Mouse (Mus musculus) limb, embryonic 12.5 days (tissue): ENCODE measurements around the gene Ctdspl. TPM values are rescaled to one million over a fixed set of nuclear protein-coding genes. Genes with fewer than 3 reads are reported as not detected.

Experiments used
- ATAC-seq: fragments of 200-750 bp; cut with Nextera tagmentation; 2 replicates; pipeline ENCODE4 v1.8.0; 2017; ENCODE audit warnings: low read depth, moderate TSS enrichment; ENCODE audit not compliant: insufficient number of reproducible peaks, insufficient read depth, low FRiP score, low TSS enrichment
- H3K27ac ChIP-seq: fragments of 300-500 bp; sonication (generic); 2 replicates; pipeline ENCODE4 v1.5.1; 2016; ENCODE audit warnings: mild to moderate bottlenecking, moderate library complexity
- H3K27me3 ChIP-seq: fragments of 300-500 bp; sonication (generic); 2 replicates; pipeline ENCODE4 v1.6.1; 2016; ENCODE audit warnings: mild to moderate bottlenecking, moderate library complexity
- H3K36me3 ChIP-seq: fragments of 300-500 bp; sonication (generic); 2 replicates; pipeline ENCODE4 v1.6.1; 2016; ENCODE audit warnings: mild to moderate bottlenecking, moderate library complexity
- H3K4me1 ChIP-seq: fragments of 300-500 bp; sonication (generic); replicated peaks from 2 replicates; pipeline ENCODE4 v1.6.1; 2016
- H3K4me2 ChIP-seq: fragments of 300-500 bp; sonication (generic); 2 replicates; pipeline ENCODE4 v1.6.1; 2016; ENCODE audit warnings: mild to moderate bottlenecking, moderate library complexity
- H3K4me3 ChIP-seq: fragments of 300-500 bp; sonication (generic); replicated peaks from 2 replicates; pipeline ENCODE4 v1.5.1; 2016; ENCODE audit warnings: mild to moderate bottlenecking
- H3K9ac ChIP-seq: fragments of 300-500 bp; sonication (generic); replicated peaks from 2 replicates; pipeline ENCODE4 v1.6.1; 2016; ENCODE audit warnings: mild to moderate bottlenecking, moderate library complexity
- H3K9me3 ChIP-seq: fragments of 300-500 bp; sonication (generic); 2 replicates; pipeline ENCODE4 v1.6.1; 2016; ENCODE audit warnings: mild to moderate bottlenecking, moderate library complexity
- WGBS: fragments of 180-500 bp; shearing (Covaris S2); methylation state at CpG from one replicate; pipeline ENCODE4 v1.1.7; 2016; 5-methylcytosine and 5-hydroxymethylcytosine counted together
- polyA plus RNA-seq: library from polyadenylated mRNA; unstranded; fragments of >200 nt; fragmentation: Nextera tagmentation; extraction: Ambion mirVana; gene quantifications from 2 replicates; pipeline ENCODE4 v1.2.1, GENCODE M21; 2016

The Ctdspl gene
- polyA plus RNA-seq, 1 experiment from 2014 or later: 19.2 TPM

DNA sequence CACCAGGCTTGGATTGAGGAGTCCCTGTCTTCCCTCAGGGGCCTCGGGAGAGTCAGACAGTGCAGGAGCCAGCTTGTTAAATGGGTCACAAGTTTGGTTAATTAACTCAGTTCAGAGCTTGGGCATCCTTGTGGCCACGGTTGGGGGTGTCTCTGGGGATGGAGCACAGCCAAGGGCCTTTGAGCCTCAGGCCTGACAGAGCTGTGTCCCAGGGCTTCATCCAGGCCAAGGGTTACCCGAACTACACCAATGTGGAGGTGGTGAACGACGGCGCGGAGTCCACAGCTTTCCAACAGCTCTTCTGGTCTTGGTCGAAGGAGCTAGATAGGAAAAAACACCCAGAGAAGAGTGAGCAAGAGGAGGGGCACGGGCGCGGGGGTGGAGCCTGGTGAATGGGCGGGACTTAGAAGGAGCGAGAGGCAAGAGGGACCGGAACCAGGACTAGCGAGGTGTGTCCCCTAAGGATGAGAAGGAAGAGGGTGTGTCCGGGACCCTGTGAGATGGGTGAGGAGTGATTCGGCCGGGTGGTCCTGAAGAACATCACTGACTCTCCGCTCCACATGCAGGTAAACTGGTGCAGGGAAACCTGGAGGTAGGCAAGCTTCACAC is 136.9 kb downstream of the Ctdspl start:
- Histone ChIP-seq H3K4me2 (peak overlapping the region; percentile 22), H3K36me3 (no peaks in the 10 kb centered on the region; the same call in 1 of the 2 replicates), H3K4me1 (peaks cover 29% of the 10 kb centered on the region), H3K9me3 (no peaks in the 10 kb centered on the region), H3K9ac (no peak overlapping the region), H3K27me3 (peaks cover 3% of the 10 kb centered on the region; the same call in 1 of the 2 replicates), H3K27ac (no peak overlapping the region), H3K4me3 (no peak overlapping the region)
- 29% methylated on average over 19 of the region's 19 CpGs for WGBS
- no peak for ATAC-seq

DNA sequence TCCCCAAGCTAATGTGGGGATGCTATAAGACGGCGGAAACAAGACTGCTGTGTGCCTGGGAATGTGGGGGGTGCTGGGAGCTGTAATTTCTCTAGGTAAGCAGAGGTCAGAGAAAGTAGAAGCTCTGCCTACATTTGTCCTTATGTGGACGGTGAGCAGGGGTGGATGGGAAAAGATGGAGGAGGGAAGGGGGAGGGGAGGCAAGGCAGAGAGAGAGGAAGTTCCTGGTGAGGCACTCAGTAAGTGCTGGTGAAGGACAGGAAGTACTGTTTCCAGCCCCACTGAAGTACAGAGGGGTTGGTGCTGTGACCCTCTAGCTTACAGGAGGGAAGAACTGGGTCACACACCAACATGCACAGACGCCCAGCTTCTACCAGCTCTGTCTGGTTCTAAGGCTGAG is 138.0 kb downstream of the Ctdspl start:
- H3K9ac ChIP-seq: no peak overlapping the region
- peaks cover 29% of the 10 kb centered on the region for H3K4me1 ChIP-seq
- ATAC-seq: no peak
- no peak overlapping the region for H3K4me2 ChIP-seq
- no peak overlapping the region for H3K27ac ChIP-seq
- H3K9me3 ChIP-seq: no peaks in the 10 kb centered on the region
- no peaks in the 10 kb centered on the region; the same call in 1 of the 2 replicates for H3K36me3 ChIP-seq
- 60% methylated on average over 4 of the region's 4 CpGs for WGBS
- H3K27me3 ChIP-seq: peaks cover 3% of the 10 kb centered on the region; the same call in 1 of the 2 replicates
- no peak overlapping the region for H3K4me3 ChIP-seq

DNA sequence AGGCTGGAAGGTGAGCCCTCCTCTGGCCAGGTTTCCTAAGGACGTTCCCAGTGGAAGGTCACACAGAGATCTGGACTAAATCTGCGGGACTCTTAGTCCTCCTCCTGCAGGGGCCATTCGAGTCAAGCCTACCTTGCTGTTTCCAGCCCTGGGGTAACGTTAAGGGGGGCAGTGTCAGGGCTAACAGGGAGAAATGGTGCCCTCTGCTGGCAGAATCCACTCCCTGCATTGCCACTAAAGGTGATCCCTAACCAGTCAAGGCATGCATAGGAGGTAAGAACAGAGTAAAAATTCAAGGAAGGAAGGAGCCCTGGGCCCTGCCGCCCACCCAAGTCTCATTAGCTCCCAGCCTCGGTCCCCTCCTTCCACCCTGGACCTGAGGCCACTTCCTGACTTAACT is 141.3 kb downstream of the Ctdspl start:
- ATAC-seq: peak; percentile 58; the same call in 1 of the 2 replicates
- Histone ChIP-seq H3K27ac (no peak overlapping the region), H3K4me1 (peaks cover 26% of the 10 kb centered on the region), H3K9me3 (no peaks in the 10 kb centered on the region), H3K9ac (no peak overlapping the region), H3K4me3 (no peak overlapping the region), H3K4me2 (no peak overlapping the region), H3K36me3 (peaks cover 17% of the 10 kb centered on the region), H3K27me3 (no peaks in the 10 kb centered on the region)
- WGBS: 3% methylated on average over 6 of the region's 6 CpGs

DNA sequence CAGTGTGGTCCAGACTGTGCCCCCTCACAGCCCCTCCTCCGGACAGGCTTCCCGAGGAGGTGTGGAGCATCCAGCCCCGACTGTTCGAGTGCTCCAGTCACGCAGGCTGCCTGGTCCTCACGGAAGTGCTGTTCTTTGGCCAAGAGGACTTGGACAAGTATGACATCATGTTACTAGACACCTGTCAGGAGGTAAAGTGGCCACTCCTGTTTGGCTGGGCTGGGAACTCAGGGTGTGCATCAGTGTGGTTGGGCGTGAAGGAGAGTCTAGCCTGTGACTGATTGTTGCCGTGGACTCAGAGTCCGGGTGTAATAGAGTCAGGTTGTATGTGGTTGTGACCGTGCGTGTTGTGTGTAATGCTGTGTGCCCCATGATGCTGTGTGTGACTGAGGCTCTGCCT is 142.0 kb downstream of the Ctdspl start:
- Histone ChIP-seq H3K4me3 (no peak overlapping the region), H3K9ac (no peak overlapping the region), H3K27me3 (no peaks in the 10 kb centered on the region), H3K27ac (no peak overlapping the region), H3K4me1 (peaks cover 20% of the 10 kb centered on the region), H3K36me3 (peaks cover 23% of the 10 kb centered on the region), H3K9me3 (no peaks in the 10 kb centered on the region), H3K4me2 (no peak overlapping the region)
- WGBS: 87% methylated on average over 11 of the region's 11 CpGs
- ATAC-seq: no peak

DNA sequence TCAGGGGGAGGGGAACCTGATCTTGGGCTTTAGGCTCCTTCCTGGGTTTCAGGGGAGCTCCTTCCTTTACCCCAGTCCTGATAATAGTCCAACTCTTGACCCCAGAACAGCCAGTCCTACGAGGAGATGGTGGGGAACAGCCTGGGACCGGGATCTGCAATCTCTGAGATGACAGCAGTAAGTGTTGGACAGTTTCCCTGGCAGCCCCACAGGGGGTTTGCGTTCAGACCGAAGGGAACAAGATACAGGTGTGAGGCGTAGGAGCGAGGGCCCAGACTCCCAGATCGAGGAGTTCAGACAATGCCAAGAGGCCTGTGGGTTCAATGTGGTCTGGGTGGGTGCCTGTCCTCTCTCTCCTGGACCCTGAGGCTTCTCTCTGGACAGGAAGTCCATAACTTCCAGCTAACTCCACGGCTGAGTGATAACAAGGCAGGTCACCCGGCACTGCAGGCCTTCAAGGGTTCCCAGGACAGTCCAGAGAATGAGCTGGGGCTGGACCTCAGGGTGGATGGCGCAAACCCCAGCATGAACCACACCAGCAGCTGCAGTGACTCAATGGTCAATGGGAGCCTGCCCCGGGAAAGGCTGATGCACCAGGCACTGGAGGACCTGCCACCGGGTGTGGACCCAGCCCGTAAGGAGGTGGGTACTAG is 144.0 kb downstream of the Ctdspl start:
- H3K27ac ChIP-seq: no peak overlapping the region
- H3K4me1 ChIP-seq: peaks cover 13% of the 10 kb centered on the region; the same call in 1 of the 2 replicates
- H3K27me3 ChIP-seq: no peaks in the 10 kb centered on the region
- H3K4me3 ChIP-seq: no peak overlapping the region
- H3K36me3 ChIP-seq: peaks cover 43% of the 10 kb centered on the region
- 85% methylated on average over 13 of the region's 13 CpGs for WGBS
- H3K9me3 ChIP-seq: no peaks in the 10 kb centered on the region
- no peak overlapping the region for H3K9ac ChIP-seq
- no peak for ATAC-seq
- H3K4me2 ChIP-seq: no peak overlapping the region

DNA sequence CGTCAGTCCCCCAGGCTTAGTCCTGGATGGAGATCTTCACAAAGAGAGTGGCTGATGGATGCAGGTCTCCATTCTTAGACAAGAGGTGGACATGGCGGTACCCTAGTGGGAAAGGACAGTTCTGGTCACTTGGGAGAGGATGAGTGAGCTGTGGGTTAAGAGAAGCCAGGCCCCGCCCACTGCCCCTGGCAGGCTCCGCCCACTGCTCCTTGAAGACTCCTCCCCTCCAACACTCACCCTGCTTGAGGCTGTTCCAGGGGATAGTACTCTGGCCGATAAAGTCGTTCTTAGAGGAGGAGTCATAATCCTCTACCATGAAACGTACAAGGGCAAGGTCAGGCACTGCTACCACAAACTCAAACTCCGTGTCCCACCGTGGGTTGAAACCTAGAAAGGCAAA is 145.5 kb downstream of the Ctdspl start:
- no peak overlapping the region for H3K4me3 ChIP-seq
- peaks cover 56% of the 10 kb centered on the region for H3K36me3 ChIP-seq
- H3K4me2 ChIP-seq: no peak overlapping the region
- no peaks in the 10 kb centered on the region for H3K9me3 ChIP-seq
- peaks cover 13% of the 10 kb centered on the region; the same call in 1 of the 2 replicates for H3K4me1 ChIP-seq
- WGBS: 81% methylated on average over 9 of the region's 9 CpGs
- H3K27ac ChIP-seq: no peak overlapping the region
- H3K9ac ChIP-seq: no peak overlapping the region
- ATAC-seq: no peak
- no peaks in the 10 kb centered on the region for H3K27me3 ChIP-seq

DNA sequence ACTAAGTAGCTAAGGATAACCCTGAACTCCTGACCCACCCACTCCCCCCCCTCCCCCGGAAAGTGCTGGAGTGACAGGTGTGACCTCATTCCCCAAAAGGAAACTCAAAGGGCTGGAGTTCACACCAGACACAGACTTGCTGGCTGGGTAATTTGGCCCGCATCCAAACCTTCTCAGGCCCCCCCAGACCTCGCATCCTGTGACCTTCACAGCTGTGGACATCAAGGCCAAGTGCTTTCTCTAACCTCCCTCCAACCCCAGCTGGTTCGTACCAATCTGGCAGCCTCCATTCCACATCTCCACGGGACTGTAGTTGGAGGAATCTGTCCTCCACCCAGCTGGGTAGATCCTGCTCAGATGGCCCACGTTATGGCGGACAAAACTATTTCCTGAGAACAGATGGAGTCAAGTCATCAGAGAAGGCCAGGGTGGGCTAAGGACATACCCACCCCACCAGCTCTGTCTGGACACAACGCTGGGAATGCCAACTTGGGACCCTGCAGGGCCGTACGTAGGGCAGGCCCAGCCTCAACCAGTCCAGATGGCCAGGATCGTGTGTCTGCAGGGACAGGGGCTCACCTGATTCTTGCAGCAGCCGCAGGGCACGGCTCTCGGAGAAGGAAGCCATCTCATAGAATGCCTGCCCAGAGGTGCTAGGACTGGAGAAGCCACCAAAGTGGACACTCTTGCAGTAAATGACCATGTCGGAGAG is 147.1 kb downstream of the Ctdspl start:
- no peak overlapping the region for H3K4me2 ChIP-seq
- H3K9ac ChIP-seq: no peak overlapping the region
- ATAC-seq: no peak
- no peaks in the 10 kb centered on the region for H3K27me3 ChIP-seq
- WGBS: 77% methylated on average over 15 of the region's 15 CpGs
- H3K27ac ChIP-seq: no peak overlapping the region
- H3K9me3 ChIP-seq: no peaks in the 10 kb centered on the region
- no peak overlapping the region for H3K4me3 ChIP-seq
- H3K4me1 ChIP-seq: peaks cover 5% of the 10 kb centered on the region; the same call in 1 of the 2 replicates
- peaks cover 69% of the 10 kb centered on the region for H3K36me3 ChIP-seq

DNA sequence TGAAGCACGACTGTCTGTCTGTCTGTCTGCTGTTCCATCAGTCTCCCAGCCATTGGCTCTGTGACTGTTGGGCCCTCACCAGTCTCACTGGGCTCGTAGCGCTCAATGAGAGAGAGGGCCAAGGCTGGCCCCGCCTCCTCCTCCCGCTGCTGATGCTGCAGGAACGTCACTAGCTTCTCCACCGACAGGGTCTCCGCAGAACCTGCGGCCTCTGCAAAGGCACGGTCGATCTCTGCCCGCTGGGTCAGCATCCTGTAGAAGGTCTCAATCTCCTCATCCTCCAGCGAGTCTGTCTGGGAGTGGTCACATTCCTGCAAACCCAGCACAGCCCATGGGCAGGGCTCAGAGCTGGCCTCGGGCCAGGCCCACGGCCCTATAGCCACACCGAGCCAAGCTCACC is 149.4 kb downstream of the Ctdspl start:
- no peak overlapping the region for H3K27ac ChIP-seq
- no peak overlapping the region for H3K4me3 ChIP-seq
- H3K9ac ChIP-seq: no peak overlapping the region
- no peaks in the 10 kb centered on the region for H3K9me3 ChIP-seq
- peaks cover 90% of the 10 kb centered on the region for H3K36me3 ChIP-seq
- 79% methylated on average over 16 of the region's 16 CpGs for WGBS
- ATAC-seq: no peak
- H3K27me3 ChIP-seq: no peaks in the 10 kb centered on the region
- no peak overlapping the region for H3K4me2 ChIP-seq
- peaks cover 5% of the 10 kb centered on the region; the same call in 1 of the 2 replicates for H3K4me1 ChIP-seq

DNA sequence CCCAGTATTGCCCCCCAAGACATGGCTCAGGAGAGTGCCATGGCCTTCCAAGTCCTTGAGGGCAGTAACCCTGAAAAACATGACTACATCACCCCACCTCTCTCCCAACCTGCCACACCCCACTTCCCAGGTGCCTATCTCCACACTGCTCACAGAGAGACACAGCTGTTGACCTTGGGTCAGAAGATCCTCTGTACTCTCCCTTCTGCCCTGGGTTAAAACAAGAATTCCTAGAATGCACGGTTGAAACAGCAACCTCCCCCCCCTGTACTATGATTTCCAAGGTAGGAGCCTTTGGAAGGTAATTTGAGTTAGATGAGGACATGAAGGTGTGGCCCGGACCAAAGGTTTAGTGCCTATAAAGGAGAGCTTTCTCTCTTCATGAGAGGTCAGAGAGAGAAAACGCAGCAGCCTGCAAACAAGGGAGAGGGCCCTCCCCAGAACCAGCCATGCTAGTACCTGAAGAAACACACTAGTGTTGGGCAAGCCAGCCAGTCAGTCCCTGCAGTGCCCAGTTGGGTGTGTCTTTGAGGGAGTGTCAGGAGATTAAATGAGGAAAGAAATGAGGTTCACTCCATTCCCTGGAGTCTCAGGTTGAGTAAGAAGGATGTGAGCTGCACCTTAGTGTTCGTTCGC is 153.9 kb downstream of the Ctdspl start:
- Histone ChIP-seq H3K9me3 (no peaks in the 10 kb centered on the region), H3K4me1 (peaks cover 17% of the 10 kb centered on the region), H3K27me3 (no peaks in the 10 kb centered on the region), H3K4me2 (no peak overlapping the region), H3K36me3 (peaks cover 60% of the 10 kb centered on the region), H3K4me3 (no peak overlapping the region), H3K9ac (no peak overlapping the region), H3K27ac (no peak overlapping the region)
- WGBS: 79% methylated on average over 5 of the region's 5 CpGs
- ATAC-seq: no peak

DNA sequence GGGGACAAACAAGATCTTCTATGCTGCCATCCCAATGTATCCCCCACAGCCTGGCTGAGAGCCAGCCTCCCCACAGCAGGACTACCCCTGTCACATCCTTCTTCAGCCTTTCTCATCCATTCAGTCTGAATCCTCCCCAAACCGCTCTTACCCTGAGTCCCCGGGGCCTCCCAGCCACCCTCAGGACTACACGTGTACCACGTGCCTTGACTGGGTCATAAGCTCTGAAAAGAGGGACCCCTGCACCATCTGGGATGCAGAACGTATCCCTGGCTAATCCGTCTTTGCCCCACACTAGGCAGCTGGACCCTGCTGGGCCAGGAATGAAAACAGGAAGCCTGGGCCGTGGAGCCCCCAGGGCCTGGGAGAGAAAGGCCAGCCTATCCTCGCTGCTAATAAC is 155.8 kb downstream of the Ctdspl start:
- peak overlapping the region; percentile 44 for H3K9ac ChIP-seq
- H3K36me3 ChIP-seq: peaks cover 43% of the 10 kb centered on the region
- no peaks in the 10 kb centered on the region for H3K9me3 ChIP-seq
- H3K4me2 ChIP-seq: no peak overlapping the region
- ATAC-seq: 0 out of 2 replicates have a peak, but pooled peaks have one; percentile 38
- H3K27ac ChIP-seq: peak overlapping the region; percentile 54; the same call in 1 of the 2 replicates
- WGBS: 11% methylated on average over 8 of the region's 8 CpGs
- H3K4me3 ChIP-seq: no peak overlapping the region
- peaks cover 20% of the 10 kb centered on the region for H3K4me1 ChIP-seq
- H3K27me3 ChIP-seq: no peaks in the 10 kb centered on the region
